Mouse (Mus musculus): ENCODE data around the gene Jtb. TPM values are rescaled to one million over a fixed set of nuclear protein-coding genes. Genes with fewer than 3 reads are reported as not detected.
A peak's percentile ranks its signal among the peaks of the same experiment; 100 is the strongest.
"Not testable (repeated sequence)": the region's sequence is repeated elsewhere in the genome, so short reads cannot be mapped to it uniquely, and the experiment has no call there.

Jtb gene
- polyA plus RNA-seq, 1 experiment, result 81.2 TPM

- DNase-seq (ENCODE audit: low spot score), result no peak
Observed at GRCm38 (mm10) chr3:90222941-90223340, 8.5 kb upstream of the Jtb start.

- no peak for DNase-seq (ENCODE audit: low spot score)
Observed at GRCm38 (mm10) chr3:90224331-90224730, 7.1 kb upstream of the Jtb start.

- DNase-seq (ENCODE audit: low spot score), result no peak
Observed at GRCm38 (mm10) chr3:90231075-90231474, 322 bp upstream of the Jtb start.

- no peak for DNase-seq (ENCODE audit: low spot score)
Observed at GRCm38 (mm10) chr3:90241251-90241650, 9.9 kb downstream of the Jtb start.

GRCm38 (mm10) chr3:90241669-90242358 is 10.4 kb downstream of the Jtb start:
- no peak for DNase-seq (ENCODE audit: low spot score)

GRCm38 (mm10) chr3:90242984-90243775 is 11.8 kb downstream of the Jtb start, which contains the start of gene Creb3l4:
TSS of gene Creb3l4 (minus strand) at chr3:90243512.
- DNase-seq (ENCODE audit: low spot score), result no peak

GRCm38 (mm10) chr3:90245406-90245805 is 14.0 kb downstream of the Jtb start:
- no peak for DNase-seq (ENCODE audit: low spot score)

- DNase-seq (ENCODE audit: low spot score), result no peak
Observed at GRCm38 (mm10) chr3:90247630-90247959, 16.2 kb downstream of the Jtb start.

- DNase-seq (ENCODE audit: low spot score), result peak; percentile 79
Observed at GRCm38 (mm10) chr3:90247960-90248745, 16.8 kb downstream of the Jtb start, which contains the start of gene Slc39a1. TSS of gene Slc39a1 (plus strand) at chr3:90248172.

GRCm38 (mm10) chr3:90248746-90249100 is 17.3 kb downstream of the Jtb start:
- DNase-seq (ENCODE audit: low spot score), result peak; percentile 43

- no peak for DNase-seq (ENCODE audit: low spot score)
Observed at GRCm38 (mm10) chr3:90250791-90251190, 19.4 kb downstream of the Jtb start.

- not testable (repeated sequence) for DNase-seq (ENCODE audit: low spot score)
Observed at GRCm38 (mm10) chr3:90251731-90252226, 20.4 kb downstream of the Jtb start.

GRCm38 (mm10) chr3:90252659-90253058 is 21.3 kb downstream of the Jtb start:
- not testable (repeated sequence) for DNase-seq (ENCODE audit: low spot score)

GRCm38 (mm10) chr3:90253174-90253573 is 21.8 kb downstream of the Jtb start:
- not testable (repeated sequence) for DNase-seq (ENCODE audit: low spot score)

GRCm38 (mm10) chr3:90253653-90254418 is 22.4 kb downstream of the Jtb start, which contains the start of gene Crtc2:
TSS of gene Crtc2 (plus strand) at chr3:90254163.
- DNase-seq (ENCODE audit: low spot score), result peak; percentile 80

GRCm38 (mm10) chr3:90254419-90255193 is 23.2 kb downstream of the Jtb start:
- DNase-seq (ENCODE audit: low spot score), result no peak

GRCm38 (mm10) chr3:90255194-90255565 is 23.8 kb downstream of the Jtb start:
- DNase-seq (ENCODE audit: low spot score), result no peak

- no peak for DNase-seq (ENCODE audit: low spot score)
Observed at GRCm38 (mm10) chr3:90255784-90256353, 24.5 kb downstream of the Jtb start.

GRCm38 (mm10) chr3:90256731-90257530 is 25.5 kb downstream of the Jtb start:
- DNase-seq (ENCODE audit: low spot score), result no peak
